Mouse (Mus musculus) megakaryocyte, embryonic 14.5 days (primary cell): ENCODE data around the gene Sclt1.

Experiments
- FLI1 ChIP-seq: IDR thresholded peaks from 2 replicates; pipeline ENCODE4 v1.6.1; 2012; ENCODE audit warnings: low read length, inconsistent platforms, mixed read lengths
- GATA1 ChIP-seq: IDR thresholded peaks from 3 replicates; pipeline ENCODE4 v1.6.1; 2012; ENCODE audit warnings: mixed read lengths, low read length, inconsistent platforms, borderline replicate concordance

DNA sequence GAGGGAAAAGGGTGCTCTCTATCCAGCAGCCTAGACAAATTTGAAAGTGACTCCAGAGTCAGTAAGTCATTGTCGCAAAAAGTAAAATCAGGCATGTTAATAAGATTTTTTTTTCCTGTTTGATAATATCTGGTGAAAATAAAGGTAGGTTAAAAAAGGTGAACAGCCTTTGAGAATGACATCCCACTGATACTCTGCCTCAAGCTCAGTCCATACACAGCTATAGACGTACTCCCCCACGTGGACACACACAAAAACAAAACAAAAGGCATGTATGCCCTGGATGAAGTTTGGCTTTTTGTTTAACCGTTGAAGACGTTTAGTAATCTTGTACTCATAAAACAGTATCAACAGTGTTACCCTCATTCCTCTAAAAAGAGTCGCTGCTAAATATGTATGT lies 1.1 kb upstream of the Sclt1 start:
- TF ChIP-seq FLI1 (no peak), GATA1 (no peak)
